Mouse (Mus musculus) thymus, adult 2 months (tissue): Measurements from ENCODE around the gene Nsun7. TPM values are rescaled to one million over a fixed set of nuclear protein-coding genes. Genes with fewer than 3 reads are reported as not detected.

Source experiments
- DNase-seq: peaks from one replicate; pipeline ENCODE4 v3.0.0; 2021
- H3K27ac ChIP-seq: fragments of 200-500 bp; 2 replicates; pipeline ENCODE4 v1.5.1; 2012; ENCODE audit warnings: low read length, control low read depth; ENCODE audit not compliant: control insufficient read depth, insufficient read depth
- H3K27me3 ChIP-seq: fragments of 200-500 bp; 2 replicates; pipeline ENCODE4 v1.6.1; 2012; ENCODE audit warnings: mild to moderate bottlenecking, low read length, moderate library complexity, mixed read lengths; ENCODE audit not compliant: control insufficient read depth, insufficient read depth
- H3K36me3 ChIP-seq: fragments of 200-500 bp; 2 replicates; pipeline ENCODE4 v1.6.1; 2012; ENCODE audit warnings: mild to moderate bottlenecking, low read length, moderate library complexity; ENCODE audit not compliant: control insufficient read depth, insufficient read depth
- H3K4me1 ChIP-seq: fragments of 200-500 bp; replicated peaks from 2 replicates; pipeline ENCODE4 v1.6.1; 2012; ENCODE audit warnings: low read length; ENCODE audit not compliant: control insufficient read depth, insufficient read depth
- H3K4me3 ChIP-seq: fragments of 200-500 bp; 2 replicates; pipeline ENCODE4 v1.5.1; 2012; ENCODE audit warnings: mild to moderate bottlenecking, low read length, control low read depth, moderate library complexity; ENCODE audit not compliant: control insufficient read depth, insufficient read depth
- CTCF ChIP-seq: fragments of 200-500 bp; IDR thresholded peaks from 2 replicates; pipeline ENCODE4 v1.5.1; 2012; ENCODE audit warnings: mild to moderate bottlenecking, control low read depth, low read length, moderate library complexity, borderline replicate concordance; ENCODE audit not compliant: control insufficient read depth, poor library complexity, insufficient read depth; ENCODE audit errors: extremely low read depth
- POLR2A ChIP-seq: fragments of 200-500 bp; IDR thresholded peaks from 2 replicates; pipeline ENCODE4 v1.6.1; 2012; ENCODE audit warnings: mild to moderate bottlenecking, low read length, control low read depth, moderate library complexity; ENCODE audit not compliant: control insufficient read depth, poor library complexity, insufficient read depth; ENCODE audit errors: extremely low read depth
- WGBS: fragments of 180-500 bp; shearing (Covaris S2); methylation state at CpG from one replicate; pipeline ENCODE4 v1.1.7; 2018; 5-methylcytosine and 5-hydroxymethylcytosine counted together
- polyA plus RNA-seq: library from polyadenylated mRNA; depleted of rRNA; stranded (reverse); fragments of >200 nt; gene quantifications from 2 replicates; pipeline ENCODE4 v1.2.3, GENCODE M21; 2012; rRNA removed

Nsun7 gene
- polyA plus RNA-seq = 0.28 and 0.31 TPM in 2 replicates

DNA sequence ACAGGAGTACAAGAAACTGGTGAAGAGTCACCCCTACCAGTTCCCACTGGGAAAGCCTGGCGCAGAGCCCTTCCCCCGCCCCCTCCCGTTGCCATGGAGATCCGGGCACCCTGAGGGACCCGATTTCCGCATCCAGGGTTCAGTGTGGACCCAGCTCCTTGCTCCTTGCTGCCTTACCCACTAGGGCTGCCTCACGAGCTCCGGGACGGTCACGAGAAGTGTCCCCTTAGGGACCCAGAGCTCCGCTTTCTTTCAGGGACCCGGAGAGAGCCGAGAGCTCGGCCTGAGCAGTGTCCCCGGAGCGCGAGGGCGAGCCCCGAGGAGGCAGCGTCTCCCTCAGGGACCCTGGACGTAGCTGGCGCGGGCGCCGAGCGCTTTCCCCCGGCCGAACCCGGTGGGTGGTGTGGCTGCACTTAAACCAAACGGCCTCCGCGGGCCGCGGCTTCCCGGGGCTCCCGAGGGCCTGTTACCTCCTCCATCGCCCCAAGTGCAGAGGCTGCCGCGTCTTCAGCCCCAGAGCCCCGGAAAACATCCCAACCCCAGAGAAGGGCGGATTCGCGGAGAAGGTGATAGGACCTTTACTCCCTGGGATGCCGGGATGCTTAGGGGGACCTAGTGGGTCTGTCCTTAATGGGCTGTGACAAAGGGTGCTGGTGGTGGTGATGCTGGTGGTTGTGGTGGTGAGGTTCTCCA is at the start of gene Nsun7:
Gene Nsun7 (plus strand): TSS at position 142 of the 693 bp plus-strand sequence.
- 5% methylated on average over 44 of the region's 44 CpGs for WGBS
- H3K27ac ChIP-seq = no peak within 1 kb of the TSS

DNA sequence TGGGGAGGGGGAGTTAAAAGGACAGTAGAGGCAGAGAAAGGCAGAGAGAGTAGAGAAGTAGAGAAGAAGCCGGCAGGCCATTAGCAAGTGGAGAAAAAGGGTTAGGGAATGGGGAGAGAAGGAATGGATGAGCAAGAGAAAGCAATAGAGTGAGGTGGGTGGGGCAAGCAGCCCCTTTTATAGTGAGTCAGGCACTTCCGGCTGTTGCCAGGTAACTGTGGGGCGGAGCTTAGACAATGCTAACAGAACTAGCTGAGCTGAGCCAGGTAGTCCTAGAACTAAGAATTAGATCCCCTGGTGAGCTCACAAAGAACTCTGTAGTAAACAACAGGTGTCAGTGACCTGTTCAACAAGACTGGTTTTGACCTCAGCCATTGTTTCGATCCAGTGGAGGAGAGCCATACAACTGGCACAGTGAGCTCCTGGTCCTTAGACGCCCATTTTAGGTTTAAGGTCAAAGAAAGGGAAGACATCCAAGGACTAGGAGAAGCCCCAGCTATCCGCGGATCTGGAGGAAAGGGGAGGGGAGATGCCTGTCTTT is 45.2 kb upstream of the Nsun7 start:
- Histone ChIP-seq H3K4me1 (no peaks in the 10 kb centered on the region; the same call in 1 of the 2 replicates), H3K36me3 (no peaks in the 10 kb centered on the region), H3K27ac (no peak overlapping the region), H3K4me3 (no peak overlapping the region), H3K27me3 (no peaks in the 10 kb centered on the region)
- 86% methylated on average over 7 of the region's 7 CpGs for WGBS
- no peak for DNase-seq
- TF ChIP-seq CTCF (no peak), POLR2A (no peak)

More for the DNA sequence above, at the start of gene Nsun7:
- no peaks in the 10 kb centered on the region for H3K36me3 ChIP-seq
- H3K4me1 ChIP-seq = peaks cover 11% of the 10 kb centered on the region
- H3K4me3 ChIP-seq = peak within 1 kb of the TSS; percentile 46
- DNase-seq = peak; percentile 50
- peaks cover 3% of the 10 kb centered on the region; the same call in 1 of the 2 replicates for H3K27me3 ChIP-seq
- no peak for TF ChIP-seq POLR2A
- TF ChIP-seq CTCF = 0 out of 2 replicates have a peak, but pooled peaks have one; percentile 19

- Histone ChIP-seq H3K36me3 (no peaks in the 10 kb centered on the region), H3K27me3 (no peaks in the 10 kb centered on the region), H3K4me1 (no peaks in the 10 kb centered on the region; the same call in 1 of the 2 replicates), H3K27ac (no peak overlapping the region), H3K4me3 (no peak overlapping the region)
- DNase-seq = no peak
- 83% methylated on average over 10 of the region's 10 CpGs for WGBS
- TF ChIP-seq POLR2A (no peak), CTCF (no peak)
Observed at GRCm38 (mm10) chr5:66215569-66216277, 44.0 kb upstream of the Nsun7 start.

- H3K36me3 ChIP-seq = no peaks in the 10 kb centered on the region
- H3K27ac ChIP-seq = no peak overlapping the region
- TF ChIP-seq CTCF (no peak), POLR2A (no peak)
- DNase-seq = no peak
- H3K27me3 ChIP-seq = no peaks in the 10 kb centered on the region
- H3K4me1 ChIP-seq = no peaks in the 10 kb centered on the region; the same call in 1 of the 2 replicates
- no peak overlapping the region for H3K4me3 ChIP-seq
- 72% methylated on average over 6 of the region's 6 CpGs for WGBS
Observed at GRCm38 (mm10) chr5:66219692-66220091, 40.0 kb upstream of the Nsun7 start.

- no peak for DNase-seq
- H3K4me1 ChIP-seq = no peaks in the 10 kb centered on the region
- H3K36me3 ChIP-seq = no peaks in the 10 kb centered on the region
- TF ChIP-seq POLR2A = no peak
- TF ChIP-seq CTCF = no peak
- H3K27me3 ChIP-seq = no peaks in the 10 kb centered on the region
- no peak overlapping the region for H3K27ac ChIP-seq
- H3K4me3 ChIP-seq = no peak overlapping the region
- WGBS = 95% methylated on average over 9 of the region's 9 CpGs
Observed at GRCm38 (mm10) chr5:66220620-66221019, 39.1 kb upstream of the Nsun7 start.

GRCm38 (mm10) chr5:66222916-66223315 is 36.8 kb upstream of the Nsun7 start:
- no peak overlapping the region for H3K27ac ChIP-seq
- 94% methylated on average over 15 of the region's 15 CpGs for WGBS
- TF ChIP-seq POLR2A = no peak
- no peak for TF ChIP-seq CTCF
- no peaks in the 10 kb centered on the region for H3K27me3 ChIP-seq
- H3K4me1 ChIP-seq = no peaks in the 10 kb centered on the region
- no peaks in the 10 kb centered on the region for H3K36me3 ChIP-seq
- no peak for DNase-seq
- no peak overlapping the region for H3K4me3 ChIP-seq
